Mouse (Mus musculus) kidney, postnatal 36 days (tissue): ENCODE data around the gene Insl5.
A peak's percentile ranks its signal among the peaks of the same experiment; 100 is the strongest.

Experiments
- DNase-seq, 2 experiments: peaks; one replicate each; pipeline ENCODE4 v3.0.0; 2021 to 2022; ENCODE audit warnings: mixed read lengths in 2 of 2

Gene Insl5

GRCm38 (mm10) chr4:102989391-102989790 lies 37.3 kb downstream of the Insl5 start:
- no peak for DNase-seq

- no peak for DNase-seq
These were observed 38.1 kb downstream of the Insl5 start for GRCm38 (mm10) chr4:102988526-102988925.

GRCm38 (mm10) chr4:102987756-102988155 lies 38.9 kb downstream of the Insl5 start:
- no peak for DNase-seq

GRCm38 (mm10) chr4:102987325-102987724 lies 39.3 kb downstream of the Insl5 start:
- DNase-seq = no peak

GRCm38 (mm10) chr4:102986917-102987316 lies 39.7 kb downstream of the Insl5 start:
- DNase-seq = peak; percentile 50 to 66

- DNase-seq = no peak
These were observed 40.5 kb downstream of the Insl5 start for GRCm38 (mm10) chr4:102986173-102986572.

GRCm38 (mm10) chr4:102981709-102982108 lies 44.9 kb downstream of the Insl5 start:
- no peak for DNase-seq

- DNase-seq = no peak
These were observed 47.3 kb downstream of the Insl5 start for GRCm38 (mm10) chr4:102979385-102979784.

GRCm38 (mm10) chr4:102978440-102978839 lies 48.2 kb downstream of the Insl5 start, which contains the start of gene Tctex1d1:
Tctex1d1 (plus strand) TSS chr4:102978606.
- peak in 1 of 2 experiments; percentile 13 for DNase-seq

GRCm38 (mm10) chr4:102977778-102978321 lies 48.8 kb downstream of the Insl5 start:
- no peak for DNase-seq

- no peak for DNase-seq
These were observed 50.1 kb downstream of the Insl5 start for GRCm38 (mm10) chr4:102976290-102977275.

- DNase-seq = no peak
These were observed 52.5 kb downstream of the Insl5 start for GRCm38 (mm10) chr4:102974172-102974571.

GRCm38 (mm10) chr4:102972071-102972470 lies 54.6 kb downstream of the Insl5 start:
- no peak for DNase-seq

GRCm38 (mm10) chr4:102971159-102971558 lies 55.5 kb downstream of the Insl5 start:
- no peak for DNase-seq

- DNase-seq = no peak
These were observed 57.0 kb downstream of the Insl5 start for GRCm38 (mm10) chr4:102969599-102969998.
